Mouse (Mus musculus) adrenal gland, adult (tissue): ENCODE measurements around the gene Ddr2.

Source experiments
- DNase-seq, 2 experiments: peaks; one replicate each; pipeline ENCODE4 v3.0.0; 2022 to 2023; ENCODE audit warnings: low spot score in 1 of 2; ENCODE audit not compliant: inconsistent age in 2 of 2

Ddr2 gene

DNA sequence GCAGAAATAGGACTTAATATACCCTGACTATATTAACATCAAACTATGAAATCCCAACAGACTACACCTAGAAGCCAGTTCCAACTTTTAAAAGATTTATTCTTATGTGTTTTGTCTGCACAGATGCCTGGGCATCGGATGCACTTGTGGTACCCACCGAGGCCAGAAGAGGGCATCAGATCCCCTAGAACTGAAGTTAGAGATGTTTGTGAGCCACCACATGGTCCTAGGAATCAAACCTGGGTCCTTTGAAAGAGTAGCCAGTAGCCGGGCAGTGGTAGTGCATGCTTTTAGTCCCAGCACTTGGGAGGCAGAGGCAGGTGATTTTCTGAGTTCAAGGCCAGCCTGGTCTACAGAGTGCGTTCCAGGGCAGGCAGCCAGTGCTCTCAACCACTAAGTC is 159.9 kb downstream of the Ddr2 start:
- DNase-seq: peak in 1 of 2 experiments; percentile 34

- DNase-seq: no peak
Observed at GRCm38 (mm10) chr1:169949981-169950380, 160.6 kb downstream of the Ddr2 start.

DNA sequence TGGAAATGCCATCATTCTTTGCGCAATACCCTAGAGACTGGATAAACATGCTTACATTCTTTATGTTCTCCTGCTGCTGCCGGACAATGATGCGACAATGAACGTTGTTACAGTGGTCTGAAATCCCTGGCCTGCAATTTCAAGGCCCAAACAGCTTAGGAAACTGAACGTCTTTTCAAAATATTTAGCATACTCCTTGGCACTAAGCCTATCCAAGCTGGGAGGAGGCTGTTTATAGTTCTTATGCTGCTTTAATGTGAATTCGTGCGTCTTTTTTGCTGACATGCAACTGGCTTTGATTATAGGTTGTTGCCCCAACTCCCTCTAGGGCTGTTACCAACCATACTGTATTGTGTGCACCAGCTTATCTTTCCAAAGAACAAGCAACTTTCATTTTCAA is 161.7 kb downstream of the Ddr2 start:
- no peak for DNase-seq

DNA sequence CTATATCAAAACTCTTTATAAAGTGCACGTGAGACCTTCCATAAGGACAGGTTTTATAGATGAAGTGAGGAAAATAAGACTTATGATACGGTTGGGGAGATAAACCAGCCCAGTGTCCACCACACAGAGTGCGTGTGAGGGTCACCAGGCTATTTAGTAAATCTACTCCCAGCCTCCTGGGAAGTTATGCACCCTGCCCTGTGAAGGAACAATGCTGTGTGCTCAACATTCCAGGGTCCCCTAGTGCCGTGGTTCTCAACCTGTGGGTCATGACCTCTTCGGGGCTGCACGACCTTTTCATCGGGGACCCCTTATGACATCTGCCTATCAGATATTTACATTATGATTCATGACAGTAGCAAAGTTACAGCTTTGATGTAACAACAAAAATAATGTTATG is 162.3 kb downstream of the Ddr2 start:
- no peak for DNase-seq

- DNase-seq: no peak
Observed at GRCm38 (mm10) chr1:169947654-169948053, 162.9 kb downstream of the Ddr2 start.

DNA sequence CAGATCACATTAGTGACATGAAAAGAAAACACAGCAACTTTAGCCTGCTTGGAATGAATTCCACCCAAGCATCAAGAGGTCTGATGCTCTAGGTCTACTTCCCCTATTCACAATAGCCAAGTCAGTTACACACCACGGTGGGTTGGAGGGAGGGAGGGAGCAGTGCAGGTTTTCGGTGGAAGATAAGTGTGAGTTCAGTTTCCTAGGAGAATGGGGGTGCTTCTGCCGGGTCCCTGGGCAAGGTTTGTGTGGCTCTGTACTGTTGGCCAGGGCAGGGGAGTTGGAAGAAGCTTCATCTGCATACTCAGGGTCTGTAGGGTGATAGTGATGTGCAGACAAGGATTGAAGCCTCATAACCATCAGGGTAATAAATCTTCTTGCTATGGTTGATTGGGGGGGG is 164.6 kb downstream of the Ddr2 start:
- DNase-seq: no peak

DNA sequence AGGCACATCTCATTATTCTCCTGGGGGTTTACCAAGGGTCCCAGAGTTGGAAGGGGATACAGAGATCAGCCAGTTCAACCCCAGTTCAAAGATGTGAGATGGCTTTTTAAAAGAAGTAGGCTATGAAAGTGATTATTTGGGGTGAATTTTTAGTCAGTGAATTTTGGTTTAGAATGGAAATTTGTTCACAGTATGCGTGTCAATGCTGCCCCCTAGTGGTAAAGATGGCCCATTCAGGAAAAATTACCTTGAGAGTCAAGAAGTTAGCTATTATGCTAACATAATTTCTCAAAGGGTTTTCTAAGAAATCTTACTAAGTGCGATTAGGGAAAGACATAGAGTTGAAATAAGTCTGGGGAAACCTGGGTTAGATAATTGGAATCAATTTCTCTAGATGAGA is 171.2 kb downstream of the Ddr2 start:
- DNase-seq: peak in 1 of 2 experiments; percentile 76

DNA sequence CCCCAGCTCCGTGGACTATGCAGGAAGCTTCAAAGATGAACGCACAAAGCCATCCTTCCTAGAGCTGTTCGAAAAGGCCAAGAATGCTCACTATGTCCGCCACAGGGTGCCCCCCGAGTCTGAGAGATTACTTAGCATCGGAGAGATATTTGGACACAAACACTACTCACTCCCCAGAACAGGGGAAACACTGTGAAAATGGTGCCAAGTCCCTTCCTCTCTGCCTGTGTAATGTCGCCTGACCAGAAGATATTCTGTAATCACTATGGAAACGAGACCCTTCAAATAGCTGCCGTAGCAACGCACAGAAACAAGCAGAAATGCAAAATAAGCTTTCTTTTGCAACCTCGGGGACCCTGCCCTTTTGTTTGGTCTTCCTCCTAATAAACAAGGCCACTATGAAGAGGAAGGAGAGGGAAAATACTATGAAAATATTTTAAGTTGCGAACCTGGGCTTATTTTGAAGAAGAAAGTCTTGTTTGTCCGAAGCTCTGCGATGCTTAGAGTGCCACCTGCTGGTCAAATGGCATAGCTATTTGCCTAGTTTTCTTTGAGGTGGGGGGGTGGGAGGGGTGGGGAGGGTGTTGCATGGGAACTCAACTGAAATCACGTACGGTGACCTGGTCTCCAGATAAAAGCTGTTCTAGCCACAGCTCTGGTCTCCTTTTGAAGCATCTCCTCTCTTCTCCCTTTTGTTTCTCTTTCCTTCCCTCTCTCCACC is 176.4 kb downstream of the Ddr2 start:
- DNase-seq: peak in 1 of 2 experiments; percentile 73

GRCm38 (mm10) chr1:169932122-169932746 is 178.3 kb downstream of the Ddr2 start:
- DNase-seq: no peak

- no peak for DNase-seq
Observed at GRCm38 (mm10) chr1:169931698-169932097, 178.9 kb downstream of the Ddr2 start.

DNA sequence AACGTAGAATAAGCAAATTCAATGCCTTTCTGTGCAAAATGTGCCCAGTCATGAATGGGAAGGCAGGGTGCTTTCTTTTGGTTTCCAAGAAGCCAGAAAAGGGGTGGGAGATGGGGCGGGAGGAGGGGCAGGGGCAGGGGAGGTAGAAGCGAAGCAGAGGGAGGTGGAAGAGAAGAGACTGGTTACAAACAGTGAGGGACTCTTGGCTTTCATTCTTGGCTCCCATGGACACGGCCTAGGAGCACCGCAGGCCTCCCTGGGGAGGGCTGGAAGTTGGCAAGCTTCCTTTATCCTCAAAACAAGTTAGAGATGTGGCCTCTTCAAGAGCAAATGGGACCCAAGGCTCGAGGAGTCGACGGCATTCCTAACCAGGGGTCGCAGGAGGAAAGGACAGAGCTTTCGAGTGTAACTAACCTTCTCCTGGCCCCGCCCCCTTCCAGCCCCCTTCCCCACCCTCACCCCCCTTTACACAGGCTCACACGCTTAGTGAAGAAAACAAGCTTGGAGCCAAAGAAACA is 182.0 kb downstream of the Ddr2 start, which contains the start of gene Ccdc190:
TSS of gene Ccdc190 (plus strand) at position 195 of the 518 bp plus-strand sequence.
- peak in 1 of 2 experiments; percentile 53 for DNase-seq

GRCm38 (mm10) chr1:169927753-169928369 is 182.7 kb downstream of the Ddr2 start:
- no peak for DNase-seq

DNA sequence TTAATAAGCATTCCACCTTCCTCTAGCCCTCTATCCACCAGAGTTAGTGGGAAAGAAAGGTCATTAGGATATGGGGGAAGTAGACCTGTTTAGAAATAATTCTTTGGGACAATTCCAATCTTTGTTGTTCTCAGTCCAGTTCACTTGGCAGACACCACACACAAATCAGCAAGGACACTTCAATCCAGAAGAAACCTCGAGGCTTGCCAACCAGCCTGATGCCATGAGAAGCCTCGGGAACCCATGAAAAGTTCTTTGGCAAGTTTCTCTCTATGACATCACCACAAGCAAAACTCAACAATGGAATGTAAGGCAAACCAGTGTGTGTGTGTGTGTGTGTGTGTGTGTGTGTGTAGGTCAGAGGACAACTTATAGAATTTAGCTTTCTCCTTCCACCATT is 186.0 kb downstream of the Ddr2 start:
- DNase-seq: peak in 1 of 2 experiments; percentile 62
